Mouse (Mus musculus) forebrain, embryonic 11.5 days (tissue): ENCODE measurements around the gene Sept11. TPM values are rescaled to one million over a fixed set of nuclear protein-coding genes. Genes with fewer than 3 reads are reported as not detected.

ENCODE experiments used
- ATAC-seq: fragments of 200-750 bp; cut with Nextera tagmentation; replicated peaks from 2 replicates; pipeline ENCODE4 v1.8.0; 2017; ENCODE audit warnings: moderate TSS enrichment; ENCODE audit not compliant: low FRiP score
- DNase-seq: peaks from one replicate; pipeline ENCODE4 v3.0.0-alpha.2; 2017; ENCODE audit warnings: low spot score
- H3K27ac ChIP-seq: fragments of 300-500 bp; sonication (generic); 2 replicates; pipeline ENCODE4 v1.5.1; 2014; ENCODE audit warnings: low read depth, low read length
- H3K27me3 ChIP-seq: fragments of 300-500 bp; sonication (generic); 2 replicates; pipeline ENCODE4 v1.6.1; 2014; ENCODE audit warnings: mild to moderate bottlenecking, low read length, mixed read lengths; ENCODE audit not compliant: control insufficient read depth, insufficient read depth
- H3K36me3 ChIP-seq: fragments of 300-500 bp; sonication (generic); 2 replicates; pipeline ENCODE4 v1.6.1; 2014; ENCODE audit warnings: mild to moderate bottlenecking, low read length, moderate library complexity, mixed read lengths; ENCODE audit not compliant: control insufficient read depth, insufficient read depth
- H3K4me1 ChIP-seq: fragments of 300-500 bp; sonication (generic); replicated peaks from 2 replicates; pipeline ENCODE4 v1.6.1; 2014; ENCODE audit warnings: low read length, mixed read lengths; ENCODE audit not compliant: control insufficient read depth, insufficient read depth
- H3K4me2 ChIP-seq: fragments of 300-500 bp; sonication (generic); 2 replicates; pipeline ENCODE4 v1.6.1; 2014; ENCODE audit warnings: low read depth, mild to moderate bottlenecking, low read length, moderate library complexity, mixed read lengths; ENCODE audit not compliant: severe bottlenecking
- H3K4me3 ChIP-seq: fragments of 300-500 bp; sonication (generic); 2 replicates; pipeline ENCODE4 v1.5.1; 2014; ENCODE audit warnings: low read depth, low read length
- H3K9ac ChIP-seq: fragments of 300-500 bp; sonication (generic); 2 replicates; pipeline ENCODE4 v1.6.1; 2014; ENCODE audit warnings: low read length
- H3K9me3 ChIP-seq: fragments of 300-500 bp; sonication (generic); 2 replicates; pipeline ENCODE4 v1.6.1; 2016; ENCODE audit warnings: low read length, mixed read lengths; ENCODE audit not compliant: control insufficient read depth
- WGBS: fragments of 180-500 bp; shearing (Covaris S2); extraction: QIAGEN DNeasy Blood & Tissue Kit; methylation state at CpG from one replicate; pipeline ENCODE4 v1.1.7; 2014; 5-methylcytosine and 5-hydroxymethylcytosine counted together
- polyA plus RNA-seq: library from polyadenylated mRNA; unstranded; fragments of >200 nt; fragmentation: Nextera tagmentation; extraction: Ambion mirVana; gene quantifications from 2 replicates; pipeline ENCODE4 v1.2.1, GENCODE M21; 2014

Gene Sept11
- polyA plus RNA-seq, 1 experiment from 2014 or later = 296 TPM

DNA sequence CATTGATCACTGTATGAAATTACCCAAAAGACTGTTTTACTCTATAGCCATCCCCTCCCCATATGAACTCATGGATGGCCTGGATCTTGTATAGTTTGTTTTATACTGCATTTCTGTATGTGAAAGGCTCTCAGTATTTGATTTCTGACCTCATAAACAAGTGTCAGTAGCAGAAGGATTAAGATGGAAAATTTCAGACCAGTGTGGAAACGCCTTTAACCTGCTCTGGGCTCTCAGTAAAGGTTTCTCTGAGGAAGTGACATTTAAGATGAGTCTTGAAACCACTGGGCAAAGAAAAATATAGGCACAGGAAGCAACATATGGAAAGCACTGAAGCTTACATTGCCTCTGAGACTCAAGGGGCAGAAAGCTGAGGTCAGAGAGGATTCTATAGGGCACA lies 114.3 kb downstream of the Sept11 start:
- no peaks in the 10 kb centered on the region for H3K36me3 ChIP-seq
- no peak overlapping the region for H3K4me3 ChIP-seq
- H3K4me1 ChIP-seq = peaks cover 5% of the 10 kb centered on the region; the same call in 1 of the 2 replicates
- DNase-seq = no peak
- WGBS = 79% methylated on average over 1 of the region's 1 CpGs
- no peak overlapping the region; the same call in 1 of the 2 replicates for H3K4me2 ChIP-seq
- peak overlapping the region; percentile 68; the same call in 1 of the 2 replicates for H3K27ac ChIP-seq
- H3K27me3 ChIP-seq = no peaks in the 10 kb centered on the region
- H3K9me3 ChIP-seq = no peaks in the 10 kb centered on the region
- no peak for ATAC-seq
- no peak overlapping the region; the same call in 1 of the 2 replicates for H3K9ac ChIP-seq

- Histone ChIP-seq H3K27ac (no peak overlapping the region), H3K4me3 (no peak overlapping the region), H3K36me3 (no peaks in the 10 kb centered on the region), H3K9ac (no peak overlapping the region), H3K4me1 (no peaks in the 10 kb centered on the region), H3K27me3 (no peaks in the 10 kb centered on the region), H3K4me2 (no peak overlapping the region), H3K9me3 (no peaks in the 10 kb centered on the region)
- DNase-seq (no peak), ATAC-seq (no peak)
- WGBS = 91% methylated on average over 3 of the region's 3 CpGs
Measured at GRCm38 (mm10) chr5:93218375-93218774, 125.1 kb downstream of the Sept11 start.

DNA sequence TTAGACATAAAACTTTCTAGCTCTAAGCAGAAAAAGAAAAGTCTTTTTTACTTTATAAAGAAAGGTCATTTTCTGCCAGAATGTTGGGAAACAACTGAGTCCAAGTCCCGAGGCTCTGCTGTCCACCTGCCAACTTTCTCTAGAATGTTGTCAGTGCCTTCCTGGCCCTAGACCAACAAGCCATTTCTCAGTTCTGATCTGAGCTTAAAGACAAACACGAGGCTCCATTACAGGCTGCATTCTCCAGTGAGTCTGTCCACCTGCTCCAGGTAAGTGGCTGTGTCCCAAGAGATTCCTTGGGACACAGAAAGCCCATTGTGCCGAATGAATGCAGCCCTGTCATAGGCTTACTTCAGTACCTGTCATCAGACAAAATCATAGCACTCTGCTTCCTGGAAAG lies 128.4 kb downstream of the Sept11 start:
- 81% methylated on average over 3 of the region's 3 CpGs for WGBS
- ATAC-seq (no peak), DNase-seq (no peak)
- Histone ChIP-seq H3K27ac (no peak overlapping the region), H3K9ac (no peak overlapping the region), H3K36me3 (no peaks in the 10 kb centered on the region), H3K4me2 (no peak overlapping the region), H3K4me1 (no peaks in the 10 kb centered on the region), H3K4me3 (no peak overlapping the region), H3K27me3 (no peaks in the 10 kb centered on the region), H3K9me3 (no peaks in the 10 kb centered on the region)

- 86% methylated on average over 2 of the region's 2 CpGs for WGBS
- no peak overlapping the region for H3K9ac ChIP-seq
Measured at GRCm38 (mm10) chr5:93224549-93224948, 131.3 kb downstream of the Sept11 start.

More at GRCm38 (mm10) chr5:93224549-93224948, 131.3 kb downstream of the Sept11 start:
- no peaks in the 10 kb centered on the region for H3K27me3 ChIP-seq
- ATAC-seq = no peak
- no peak overlapping the region for H3K4me3 ChIP-seq
- DNase-seq = no peak
- no peaks in the 10 kb centered on the region for H3K9me3 ChIP-seq
- H3K4me1 ChIP-seq = no peaks in the 10 kb centered on the region
- H3K27ac ChIP-seq = no peak overlapping the region
- no peaks in the 10 kb centered on the region for H3K36me3 ChIP-seq
- no peak overlapping the region for H3K4me2 ChIP-seq

Other genes with a start within 250 kb of the Sept11 start
- gene Sowahb, start 48.4 kb upstream of the Sept11 start, polyA plus RNA-seq = 0.16 and 0.63 TPM in 2 replicates
- 168 and 181 TPM in 2 replicates for gene Ccni, start 113.1 kb downstream of the Sept11 start, polyA plus RNA-seq
- 1.7 and 2.7 TPM in 2 replicates for gene 2010109A12Rik, start 113.1 kb downstream of the Sept11 start, polyA plus RNA-seq
- 80.7 and 84.6 TPM in 2 replicates for gene Ccng2, start 173.8 kb downstream of the Sept11 start, polyA plus RNA-seq